Mouse (Mus musculus) ES-E14 (cell line): ENCODE measurements around the gene Hspe1. TPM values are rescaled to one million over a fixed set of nuclear protein-coding genes. Genes with fewer than 3 reads are reported as not detected.

Experiments used
- DNase-seq: peaks from one replicate; pipeline ENCODE4 v3.0.0-alpha.2; 2013; ENCODE audit warnings: low read depth, low spot score
- H3K27ac ChIP-seq: 2 replicates; pipeline ENCODE4 v1.5.1; 2012; ENCODE audit warnings: low read depth, mild to moderate bottlenecking, low read length, moderate library complexity, mixed read lengths; ENCODE audit not compliant: poor library complexity, insufficient read depth, severe bottlenecking
- H3K36me3 ChIP-seq: 2 replicates; pipeline ENCODE4 v1.6.1; 2012; ENCODE audit warnings: mild to moderate bottlenecking, low read length, moderate library complexity, mixed read lengths; ENCODE audit not compliant: control insufficient read depth, poor library complexity, insufficient read depth, severe bottlenecking
- H3K4me1 ChIP-seq, 2 experiments: fragments of 150-350 bp in 1 of 2; sonication (generic) in 1 of 2; 2 replicates each; pipeline ENCODE4 v1.6.1; 2012; ENCODE audit warnings: low read length in 2 of 2, mild to moderate bottlenecking in 1 of 2, mixed read lengths in 1 of 2; ENCODE audit not compliant: control insufficient read depth in 2 of 2, insufficient read depth in 2 of 2, poor library complexity in 1 of 2
- H3K4me3 ChIP-seq, 2 experiments: fragments of 150-350 bp in 1 of 2; sonication (generic) in 1 of 2; 2 replicates each; pipeline ENCODE4 v1.5.1; 2012; ENCODE audit warnings: low read length in 2 of 2, low read depth in 1 of 2, mild to moderate bottlenecking in 1 of 2, mixed read lengths in 1 of 2; ENCODE audit not compliant: insufficient read depth in 1 of 2, poor library complexity in 1 of 2, severe bottlenecking in 1 of 2
- H3K9ac ChIP-seq: 2 replicates; pipeline ENCODE4 v1.6.1; 2012; ENCODE audit warnings: low read depth, mild to moderate bottlenecking, low read length, mixed read lengths; ENCODE audit not compliant: poor library complexity, insufficient read depth, severe bottlenecking
- H3K9me3 ChIP-seq: fragments of 150-350 bp; sonication (generic); 2 replicates; pipeline ENCODE4 v1.6.1; 2012; ENCODE audit warnings: low read depth, mild to moderate bottlenecking, low read length; ENCODE audit not compliant: control insufficient read depth, insufficient read depth
- CHD2 ChIP-seq: IDR thresholded peaks from 2 replicates; pipeline ENCODE4 v1.6.1; 2014; ENCODE audit warnings: mild to moderate bottlenecking, low read depth, low read length, inconsistent platforms
- HCFC1 ChIP-seq: IDR thresholded peaks from 2 replicates; pipeline ENCODE4 v1.6.1; 2012; ENCODE audit warnings: low read length, inconsistent platforms, borderline replicate concordance; ENCODE audit not compliant: insufficient read depth
- MAFK ChIP-seq: IDR thresholded peaks from 2 replicates; pipeline ENCODE4 v1.6.1; 2014; ENCODE audit warnings: mild to moderate bottlenecking, low read depth, low read length, inconsistent platforms; ENCODE audit not compliant: insufficient read depth
- ZC3H11A ChIP-seq: IDR thresholded peaks from 2 replicates; pipeline ENCODE4 v1.6.1; 2012; ENCODE audit warnings: low read depth, mild to moderate bottlenecking, inconsistent platforms, low read length, borderline replicate concordance
- ZNF384 ChIP-seq: IDR thresholded peaks from 2 replicates; pipeline ENCODE4 v1.6.1; 2012; ENCODE audit warnings: low read depth, low read length, inconsistent platforms
- in situ Hi-C, 2 experiments: fragments of 600-800 bp; cut with MboI; formaldehyde crosslinking; loops; one replicate each; pipeline ENCODE4 v1.15.1; 2025; ENCODE audit warnings: low sequenced_read_pairs in 2 of 2, inconsistent platforms in 1 of 2; ENCODE audit not compliant: unreplicated experiment in 2 of 2
- total RNA-seq: library from RNA; depleted of rRNA; stranded (reverse); fragments of 300-350 nt; gene quantifications from 2 replicates; pipeline ENCODE4 v1.2.3, GENCODE M21; 2012

Gene Hspe1
- total RNA-seq, 1 experiment = 697 TPM

GRCm38 (mm10) chr1:55092056-55092455 is 4.1 kb downstream of the Hspe1 start:
- in situ Hi-C loops = no loop called here
- peaks cover 0 to 2% of the 10 kb centered on the region in 2 experiments; a peak in 1 of 4 replicates for H3K4me1 ChIP-seq
- H3K36me3 ChIP-seq = peaks cover 10% of the 10 kb centered on the region
- TF ChIP-seq HCFC1 (no peak), ZNF384 (no peak), ZC3H11A (no peak), CHD2 (no peak), MAFK (no peak)
- no peak for DNase-seq
- no peaks in the 10 kb centered on the region for H3K9me3 ChIP-seq
- no peak overlapping the region; the same call in 1 of the 2 replicates for H3K27ac ChIP-seq
- H3K9ac ChIP-seq = no peak overlapping the region
- H3K4me3 ChIP-seq = no peak overlapping the region

GRCm38 (mm10) chr1:55092469-55092868 is 4.5 kb downstream of the Hspe1 start:
- in situ Hi-C loops = no loop called here
- H3K27ac ChIP-seq = no peak overlapping the region

GRCm38 (mm10) chr1:55106919-55107585 is 19.1 kb downstream of the Hspe1 start:
- in situ Hi-C loops = no loop called here
- H3K27ac ChIP-seq = peak overlapping the region; percentile 95
- no peak for TF ChIP-seq MAFK
- TF ChIP-seq ZNF384 = no peak
- no peak for TF ChIP-seq HCFC1
- TF ChIP-seq ZC3H11A = no peak
- TF ChIP-seq CHD2 = no peak
- H3K36me3 ChIP-seq = no peaks in the 10 kb centered on the region
- peaks cover 5 to 27% of the 10 kb centered on the region in 2 experiments for H3K4me1 ChIP-seq
- no peak for DNase-seq
- peak overlapping the region; percentile 26; the same call in 1 of the 2 replicates for H3K9ac ChIP-seq
- H3K9me3 ChIP-seq = no peaks in the 10 kb centered on the region
- H3K4me3 ChIP-seq = no peak overlapping the region

More at GRCm38 (mm10) chr1:55092469-55092868, 4.5 kb downstream of the Hspe1 start:
- Histone ChIP-seq H3K36me3 (peaks cover 10% of the 10 kb centered on the region), H3K9ac (no peak overlapping the region), H3K4me1 (peaks cover 0 to 2% of the 10 kb centered on the region in 2 experiments; a peak in 1 of 4 replicates), H3K4me3 (no peak overlapping the region), H3K9me3 (no peaks in the 10 kb centered on the region)
- no peak for DNase-seq
- TF ChIP-seq CHD2 (no peak), HCFC1 (no peak), ZC3H11A (no peak), ZNF384 (no peak), MAFK (no peak)

- H3K9me3 ChIP-seq = no peaks in the 10 kb centered on the region
- no peak for TF ChIP-seq MAFK
- TF ChIP-seq ZNF384 = no peak
- TF ChIP-seq ZC3H11A = no peak
- no peak for TF ChIP-seq CHD2
- TF ChIP-seq HCFC1 = no peak
- H3K36me3 ChIP-seq = no peaks in the 10 kb centered on the region
- H3K4me1 ChIP-seq = peaks cover 3 to 29% of the 10 kb centered on the region in 2 experiments
- H3K9ac ChIP-seq = peak overlapping the region; percentile 26; the same call in 1 of the 2 replicates
- no peak for DNase-seq
- in situ Hi-C loops = no loop called here
- no peak overlapping the region for H3K4me3 ChIP-seq
- H3K27ac ChIP-seq = peak overlapping the region; percentile 95
These were observed 19.7 kb downstream of the Hspe1 start for GRCm38 (mm10) chr1:55107644-55108043.
